Mouse (Mus musculus) mature B cell (primary cell): Measurements from ENCODE around the gene Pnpo.

ENCODE experiments used
- in situ Hi-C: fragments of 300-500 bp; cut with MboI; formaldehyde crosslinking; loops from 2 replicates; pipeline ENCODE4 v1.14.3; 2019

Pnpo gene

DNA sequence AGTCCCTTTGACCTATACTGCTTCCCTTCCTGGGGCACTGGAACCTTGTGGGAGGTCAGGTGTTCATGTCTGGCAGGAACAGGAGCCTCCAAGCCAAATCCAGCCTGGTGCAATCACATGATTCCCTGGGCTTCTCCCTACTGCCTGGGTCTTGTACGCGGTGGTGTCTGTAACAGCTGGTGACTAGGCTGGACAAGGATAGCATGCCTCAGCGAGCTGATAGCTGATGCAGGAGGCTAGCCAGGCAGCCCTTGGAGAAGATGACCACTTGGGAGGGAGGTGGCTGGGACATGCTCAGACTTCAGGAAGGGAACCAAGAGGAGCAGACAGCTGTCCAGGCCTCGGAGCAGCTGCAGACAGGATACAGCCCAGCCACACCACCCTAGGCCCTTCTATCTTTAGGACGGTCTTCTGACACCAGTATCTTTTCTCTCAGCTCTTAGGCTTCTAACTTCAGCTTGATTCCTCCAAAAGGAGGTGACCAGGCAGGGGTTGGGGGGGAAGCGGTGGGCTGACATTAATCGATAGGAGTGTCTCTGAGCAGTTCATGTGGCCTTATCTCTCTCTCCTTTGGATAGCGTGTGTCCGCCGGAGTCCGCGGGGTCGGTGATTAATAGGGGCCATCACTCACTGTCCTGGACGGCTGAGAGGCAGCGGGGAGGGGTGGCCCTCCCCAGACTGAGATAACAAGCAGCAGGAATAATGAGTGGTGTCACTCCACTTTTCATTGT, 37.2 kb downstream of the Pnpo start:
- in situ Hi-C loops, result no loop called here

- in situ Hi-C loops, result no loop called here
Measured at GRCm38 (mm10) chr11:96902639-96903635, 40.8 kb downstream of the Pnpo start.

DNA sequence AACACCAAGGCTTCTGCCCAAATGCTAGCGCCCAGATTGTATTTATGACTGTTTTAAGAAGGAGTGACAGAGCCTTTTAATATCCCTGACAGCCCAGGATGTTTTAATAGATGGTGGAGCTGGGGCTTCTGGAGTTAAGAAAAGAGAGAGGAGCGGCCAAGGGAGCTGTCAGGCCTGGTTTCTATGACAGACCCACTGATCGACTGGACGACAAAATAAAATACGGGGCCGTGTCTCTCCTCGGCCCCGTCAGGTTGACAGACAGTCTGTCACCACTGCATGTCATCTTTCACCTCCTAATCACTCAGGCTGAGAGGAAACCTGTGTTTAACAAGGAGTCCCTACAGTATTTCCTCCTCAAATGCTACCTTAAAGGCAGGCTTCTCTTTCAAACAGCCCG, 42.5 kb downstream of the Pnpo start:
- in situ Hi-C loops, result no loop called here

DNA sequence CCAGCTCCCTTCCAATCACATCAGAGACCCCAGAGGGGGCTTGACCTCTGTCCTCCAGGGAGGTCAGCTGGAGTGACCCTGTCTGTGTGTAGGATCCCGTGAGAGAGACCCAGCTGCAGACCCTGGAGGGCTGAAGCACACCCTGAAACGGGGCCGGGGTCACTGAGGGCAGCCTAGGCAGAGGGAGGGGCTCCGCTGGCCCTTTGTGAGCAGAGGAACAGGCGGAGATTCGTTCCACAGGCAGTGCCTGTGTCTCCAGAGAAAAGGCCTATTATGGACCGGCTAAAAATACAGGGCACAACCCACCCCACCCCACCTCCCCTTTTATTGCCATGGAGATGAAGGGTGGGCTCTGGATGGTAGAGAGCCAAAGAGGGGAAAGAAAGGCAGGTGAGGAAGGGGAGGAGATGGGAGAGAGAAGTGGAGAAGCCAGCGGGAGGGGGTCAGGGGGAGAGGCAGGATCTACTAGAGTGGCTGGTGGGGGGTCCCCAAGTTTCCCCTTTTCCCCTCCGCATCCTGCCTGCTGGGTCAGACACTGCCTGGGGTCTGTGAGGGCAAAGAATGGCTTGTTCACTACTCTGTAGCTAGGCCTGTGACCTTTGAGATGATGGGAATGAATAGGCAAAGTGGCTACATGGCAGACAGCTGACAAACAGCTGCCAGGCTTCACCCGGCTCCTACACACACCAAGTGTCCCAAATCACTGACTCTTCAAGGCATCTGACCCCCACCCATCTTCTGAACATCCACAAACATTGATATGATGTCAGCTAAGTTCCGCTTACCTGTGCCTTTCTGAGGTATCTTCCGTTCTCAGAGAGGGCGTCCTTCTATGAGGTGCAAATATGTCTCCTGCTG, 44.1 kb downstream of the Pnpo start:
- in situ Hi-C loops, result no loop called here

DNA sequence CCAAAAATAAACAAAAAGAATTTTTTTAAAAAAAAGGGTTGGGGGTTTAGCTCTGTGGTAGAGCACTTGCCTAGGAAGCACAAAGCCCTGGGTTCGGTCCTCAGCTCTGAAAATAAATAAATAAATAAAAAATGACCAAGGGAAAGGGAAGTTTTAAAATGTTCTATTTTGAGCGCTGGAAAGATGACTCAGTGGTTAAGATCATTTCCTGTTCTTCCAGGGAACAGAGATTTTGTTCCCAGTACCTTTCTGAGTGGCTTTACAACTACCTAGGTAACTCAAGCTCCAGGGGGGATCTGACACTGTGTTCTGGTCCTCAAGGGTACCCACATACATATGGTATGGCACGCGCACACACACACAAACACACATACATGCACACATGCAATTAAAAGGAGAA, 47.9 kb downstream of the Pnpo start:
- in situ Hi-C loops, result no loop called here

GRCm38 (mm10) chr11:96893203-96893842, 50.5 kb downstream of the Pnpo start:
- in situ Hi-C loops, result no loop called here

DNA sequence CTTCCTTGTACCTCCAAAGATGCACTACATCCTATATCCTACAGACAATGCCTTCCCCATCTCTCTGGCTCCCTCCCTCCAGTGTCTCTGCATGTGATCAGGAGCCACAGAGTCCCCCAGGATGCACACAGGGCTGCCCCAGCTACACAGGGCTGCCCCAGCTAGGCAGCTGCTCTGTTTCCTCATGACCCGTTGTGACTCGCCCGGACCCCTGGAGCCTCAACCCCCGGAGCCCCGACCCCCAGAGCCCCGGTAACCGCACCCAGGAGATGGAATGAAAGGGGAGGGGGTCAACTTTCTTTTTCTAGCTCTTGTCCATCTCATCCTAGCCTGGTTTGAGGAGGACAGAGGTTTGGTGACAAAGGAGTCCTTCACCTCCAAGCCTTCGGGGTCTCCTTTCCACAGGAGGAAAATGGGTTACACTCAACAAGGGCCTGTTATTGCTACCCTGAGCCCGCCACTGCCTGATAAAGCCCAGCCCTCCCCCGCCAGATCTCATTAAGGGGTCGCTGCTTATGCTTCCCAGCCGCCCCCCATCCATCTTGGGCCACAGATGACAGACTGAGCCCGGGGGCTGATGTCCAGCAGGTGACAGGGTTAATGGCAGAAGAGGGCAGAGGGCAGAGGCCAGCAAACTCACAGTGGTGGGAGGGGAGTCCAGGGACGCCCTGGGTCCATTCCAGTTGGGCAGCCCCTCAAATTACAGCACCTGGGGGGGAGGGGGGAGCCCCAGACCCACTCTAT, 51.8 kb downstream of the Pnpo start:
- in situ Hi-C loops, result no loop called here
